Mouse (Mus musculus): ENCODE measurements at regions not wholly inside any gene's neighbourhood (a gene's known extent, or its start where the extent isn't known, plus 50 kb on each side); places are given as distances from the start of the nearest gene placed in this dataset.

GRCm38 (mm10) chr12:28181265-28181664 lies 370.9 kb downstream of the Dcdc2c start:
- DNase-seq (ENCODE audit: low spot score in 2 of 2), result no peak

GRCm38 (mm10) chr12:28176016-28176415 lies 376.2 kb downstream of the Dcdc2c start:
- DNase-seq (ENCODE audit: low spot score in 2 of 2), result no peak

GRCm38 (mm10) chr12:28174078-28174477 lies 378.1 kb downstream of the Dcdc2c start:
- no peak for DNase-seq (ENCODE audit: low spot score in 2 of 2)

- DNase-seq (ENCODE audit: low spot score in 2 of 2), result no peak
Observed at GRCm38 (mm10) chr12:28158786-28159185, 393.4 kb downstream of the Dcdc2c start.

GRCm38 (mm10) chr12:28150759-28151158 lies 401.4 kb downstream of the Dcdc2c start:
- DNase-seq (ENCODE audit: low spot score in 2 of 2), result no peak

- DNase-seq (ENCODE audit: low spot score in 2 of 2), result no peak
Observed at GRCm38 (mm10) chr12:28135810-28136592, 416.2 kb downstream of the Dcdc2c start.

GRCm38 (mm10) chr12:28122766-28123165 lies 429.4 kb downstream of the Dcdc2c start:
- no peak for DNase-seq (ENCODE audit: low spot score in 2 of 2)

- DNase-seq (ENCODE audit: low spot score in 2 of 2), result no peak
Observed at GRCm38 (mm10) chr12:28120106-28120505, 432.1 kb downstream of the Dcdc2c start.

- no peak for DNase-seq (ENCODE audit: low spot score in 2 of 2)
Observed at GRCm38 (mm10) chr12:28090673-28091072, 461.5 kb downstream of the Dcdc2c start.

GRCm38 (mm10) chr12:28085460-28085859 lies 466.7 kb downstream of the Dcdc2c start:
- no peak for DNase-seq (ENCODE audit: low spot score in 2 of 2)

- DNase-seq (ENCODE audit: low spot score in 2 of 2), result no peak
Observed at GRCm38 (mm10) chr12:28076606-28077005, 475.6 kb downstream of the Dcdc2c start.

GRCm38 (mm10) chr12:28068584-28068983 lies 483.6 kb downstream of the Dcdc2c start:
- no peak for DNase-seq (ENCODE audit: low spot score in 2 of 2)

GRCm38 (mm10) chr12:28060281-28060680 lies 491.9 kb downstream of the Dcdc2c start:
- no peak for DNase-seq (ENCODE audit: low spot score in 2 of 2)

GRCm38 (mm10) chr12:28055518-28056280 lies 496.5 kb downstream of the Dcdc2c start:
- no peak for DNase-seq (ENCODE audit: low spot score in 2 of 2)

GRCm38 (mm10) chr12:28054444-28054843 lies 497.8 kb downstream of the Dcdc2c start:
- DNase-seq (ENCODE audit: low spot score in 2 of 2), result no peak

GRCm38 (mm10) chr12:28047989-28048388 lies 504.2 kb downstream of the Dcdc2c start:
- DNase-seq (ENCODE audit: low spot score in 2 of 2), result no peak

GRCm38 (mm10) chr12:28038161-28038911 lies 513.9 kb downstream of the Dcdc2c start:
- DNase-seq (ENCODE audit: low spot score in 2 of 2), result no peak

GRCm38 (mm10) chr12:27999170-27999569 lies 553.0 kb downstream of the Dcdc2c start:
- no peak for DNase-seq (ENCODE audit: low spot score in 2 of 2)

- no peak for DNase-seq (ENCODE audit: low spot score in 2 of 2)
Observed at GRCm38 (mm10) chr12:27992152-27992551, 560.0 kb downstream of the Dcdc2c start.

GRCm38 (mm10) chr12:27984261-27984841 lies 567.8 kb downstream of the Dcdc2c start:
- no peak for DNase-seq (ENCODE audit: low spot score in 2 of 2)

- DNase-seq (ENCODE audit: low spot score in 2 of 2), result no peak
Observed at GRCm38 (mm10) chr12:27978257-27978931, 573.8 kb downstream of the Dcdc2c start.

Measured in adrenal gland, postnatal 4 days (tissue).